Mouse (Mus musculus): ENCODE data around the gene 4933434E20Rik.

GRCm38 (mm10) chr3:90086068-90086467 is 34.6 kb downstream of the 4933434E20Rik start:
- TF ChIP-seq POLR2A (IDR thresholded peaks at IDR 0.05; ENCODE audit: borderline replicate concordance, extremely low read depth, insufficient read depth, insufficient read length, poor library complexity, severe bottlenecking) (no peak), CTCF (IDR thresholded peaks at IDR 0.05; ENCODE audit: borderline replicate concordance, extremely low read depth, insufficient read depth, insufficient read length) (no peak)

Measured in brain, embryonic 14.5 days (tissue).